Mouse (Mus musculus): ENCODE results near the gene Pla2g2c.

DNA sequence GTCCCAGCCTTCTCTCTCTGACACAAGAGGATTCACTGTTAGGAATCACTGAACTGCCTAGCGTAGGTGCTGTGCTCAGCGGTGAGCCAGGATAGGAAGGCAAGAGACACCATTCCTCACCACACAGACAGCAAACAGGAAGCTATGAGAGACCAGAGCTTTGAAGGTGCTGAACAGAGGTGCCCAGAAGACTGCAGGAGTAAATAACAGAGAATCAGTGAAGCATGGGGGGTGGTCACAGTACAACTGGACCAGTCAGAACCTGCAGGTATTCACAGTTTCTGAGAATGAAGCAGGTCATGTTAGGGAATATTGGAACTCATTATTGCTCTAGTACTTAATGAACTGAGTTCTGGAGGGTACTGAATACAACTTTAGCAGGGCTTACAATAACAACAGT, 26.3 kb upstream of the Pla2g2c start:
- TF ChIP-seq CTCF (IDR thresholded peaks at IDR 0.05; ENCODE audit: extremely low read depth, insufficient read depth, insufficient read length, insufficient replicate concordance) (no peak), POLR2A (IDR thresholded peaks at IDR 0.05; ENCODE audit: low read depth, low read length) (no peak)

Measured in spleen, adult 2 months (tissue).